Mouse (Mus musculus) CD4-positive, CD25-positive, alpha-beta regulatory T cell, adult 2 months (primary cell): ENCODE results near the gene Cdr2l.
"Not testable (repeated sequence)": the region's sequence is repeated elsewhere in the genome, so short reads cannot be mapped to it uniquely, and the experiment has no call there.

Source experiments
- DNase-seq: peaks from one replicate; pipeline ENCODE4 v3.0.0-alpha.2; 2012; ENCODE audit warnings: low read depth, low spot score

Cdr2l gene

GRCm38 (mm10) chr11:115371354-115371753 is 10.4 kb upstream of the Cdr2l start:
- DNase-seq, result no peak

- no peak for DNase-seq
Measured at GRCm38 (mm10) chr11:115372015-115372414, 9.7 kb upstream of the Cdr2l start.

DNA sequence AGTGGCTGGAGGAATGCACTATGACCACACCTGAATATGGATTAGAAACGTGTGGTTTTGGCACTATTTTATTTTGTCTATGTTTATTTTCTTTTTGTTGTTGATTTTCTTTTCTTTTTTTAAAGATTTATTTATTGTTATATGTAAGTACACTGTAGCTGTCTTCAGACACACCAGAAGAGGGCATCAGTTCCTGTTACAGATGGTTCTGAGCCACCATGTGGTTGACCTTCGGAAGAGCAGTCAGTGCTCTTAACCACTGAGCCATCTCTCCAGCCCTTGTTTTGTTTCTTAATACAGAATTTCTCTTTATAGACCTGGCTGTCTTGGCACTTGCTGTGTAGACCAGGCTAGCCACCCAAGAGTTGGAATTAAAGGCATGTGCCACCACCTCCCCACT is 9.0 kb upstream of the Cdr2l start:
- DNase-seq, result no peak

DNA sequence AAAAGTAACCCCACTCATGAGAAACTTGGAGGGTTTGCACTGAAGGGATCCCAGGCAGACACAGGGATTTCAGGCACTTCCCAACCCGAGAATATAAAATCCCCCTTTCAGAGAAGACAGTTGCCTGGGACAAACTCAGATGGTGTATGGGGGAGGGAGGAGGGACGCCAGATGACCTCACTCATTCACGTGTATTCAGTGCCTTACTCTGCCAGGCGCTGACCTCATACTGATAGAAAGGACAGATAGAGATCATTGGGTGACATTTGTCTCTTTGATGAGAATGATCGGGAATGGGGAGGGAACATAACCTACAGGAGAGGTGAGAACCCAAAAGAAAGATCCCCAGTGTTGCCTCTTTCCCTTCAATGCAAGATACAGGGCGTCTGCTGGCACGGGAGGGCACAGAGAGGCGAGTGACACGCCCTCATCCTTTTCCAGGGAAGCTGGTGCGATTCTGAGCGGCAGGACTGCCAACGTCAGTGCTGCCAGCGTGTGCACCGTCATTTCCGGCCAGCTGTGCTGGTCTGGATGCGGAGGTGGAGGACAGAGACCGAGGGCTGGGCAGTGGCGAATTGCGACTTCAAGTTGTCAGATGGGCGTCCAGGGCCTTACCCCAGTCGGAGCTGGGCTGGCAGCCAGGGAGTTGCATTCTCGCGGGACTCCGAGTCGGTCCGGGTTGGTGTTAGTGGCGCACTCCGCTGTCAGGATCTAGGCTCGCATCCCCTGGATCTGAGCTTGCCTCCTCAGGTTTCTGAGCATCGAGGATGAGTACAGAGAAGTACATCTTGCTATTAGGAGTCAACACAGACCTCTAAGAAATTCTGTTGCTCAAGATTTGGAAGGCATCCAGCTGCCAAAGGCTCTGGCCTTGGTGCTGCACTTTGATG is 7.7 kb upstream of the Cdr2l start:
- peak; percentile 26 for DNase-seq

DNA sequence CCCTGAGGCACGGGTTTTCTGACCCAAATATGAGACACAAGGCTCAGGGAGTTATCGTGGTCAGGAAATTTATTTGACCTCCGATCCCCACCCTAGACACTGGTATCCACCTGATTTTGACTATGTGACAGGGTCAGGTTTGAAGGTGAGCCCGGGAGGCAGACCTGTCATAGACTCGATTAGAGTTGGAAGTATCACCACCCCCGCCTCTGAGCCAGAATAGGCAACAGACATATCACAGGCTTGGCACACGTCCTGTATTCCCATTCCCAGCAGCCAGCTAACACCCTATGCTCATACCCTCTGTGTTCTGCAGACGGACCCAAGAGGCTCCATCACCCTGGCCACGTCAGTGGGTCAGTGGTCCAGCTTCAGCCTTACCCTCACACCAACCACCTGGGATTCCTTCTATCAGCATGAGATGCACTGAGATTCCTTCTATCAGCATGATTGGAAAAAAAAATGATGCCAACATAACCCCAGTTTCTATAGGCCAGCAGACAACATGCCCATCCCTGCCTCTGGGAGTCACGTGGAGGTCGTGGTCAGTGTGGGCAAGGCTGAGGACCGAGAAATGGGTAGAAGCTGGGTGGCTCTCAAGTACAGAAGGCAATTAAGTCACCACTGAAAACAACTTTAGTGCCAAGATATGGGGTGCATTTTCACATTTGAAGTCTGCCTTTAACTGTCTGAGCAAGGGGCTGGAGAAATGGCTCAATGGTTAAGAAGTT is 6.9 kb upstream of the Cdr2l start:
- no peak for DNase-seq

DNA sequence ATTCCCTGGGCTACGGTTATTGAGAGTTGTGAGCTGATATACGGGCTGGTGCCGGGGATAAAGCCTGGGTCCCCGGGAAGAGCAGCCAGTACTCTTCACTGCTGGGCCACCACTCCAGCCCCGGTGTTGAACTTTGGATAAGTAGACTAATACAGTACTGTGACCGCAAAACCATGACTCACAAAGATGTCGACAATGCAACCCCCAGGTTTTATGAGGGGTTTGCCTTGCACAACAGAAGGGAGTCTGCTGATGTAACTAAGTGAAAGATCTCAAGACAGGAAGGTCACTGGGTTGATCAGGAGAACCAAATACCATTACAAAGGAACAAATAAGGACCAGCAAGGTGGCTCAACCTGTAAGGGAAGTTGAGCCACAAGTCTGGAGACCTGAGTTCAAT is 5.0 kb upstream of the Cdr2l start:
- no peak for DNase-seq

DNA sequence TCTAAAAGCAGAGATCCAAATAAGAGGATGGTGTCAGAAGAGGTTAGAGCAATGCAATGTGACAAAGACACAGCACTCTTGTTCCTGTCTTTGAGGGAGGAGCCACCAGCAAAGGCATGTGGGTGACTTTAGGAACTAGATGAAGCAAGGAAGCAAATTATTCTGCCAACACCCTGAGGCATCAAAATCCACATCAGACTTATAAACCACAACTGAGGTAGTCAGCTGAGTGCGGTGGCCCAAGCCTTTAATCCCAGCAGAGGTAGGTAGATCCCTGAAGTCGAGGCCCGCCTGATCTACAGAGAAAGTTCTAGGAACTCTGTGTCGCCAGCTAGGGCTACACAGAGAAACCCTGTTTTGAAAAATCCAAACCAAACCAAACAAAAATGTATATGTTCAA is 4.5 kb upstream of the Cdr2l start:
- DNase-seq, result no peak

- no peak for DNase-seq
Measured at GRCm38 (mm10) chr11:115377854-115378253, 3.9 kb upstream of the Cdr2l start.

DNA sequence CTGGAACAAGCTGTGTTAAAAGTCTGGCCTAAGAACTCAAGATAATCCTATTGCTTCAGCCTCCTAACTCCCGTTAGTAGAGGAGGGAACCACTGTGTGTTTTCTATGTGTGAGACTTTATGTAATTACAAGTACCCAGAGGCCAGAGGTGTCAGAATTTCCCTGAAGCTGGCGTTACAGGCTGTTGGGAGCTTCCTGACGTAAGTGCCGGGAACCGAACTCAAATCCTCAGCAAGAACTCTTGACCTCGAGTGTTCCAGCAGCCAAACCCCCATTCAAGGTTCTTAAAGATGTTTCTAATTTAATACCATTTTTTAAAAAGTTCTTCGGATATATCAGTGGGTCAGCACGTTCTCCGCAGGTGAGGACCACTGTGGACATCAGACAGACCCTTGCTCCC is 440 bp upstream of the Cdr2l start:
- DNase-seq, result no peak

- no peak for DNase-seq
Measured at GRCm38 (mm10) chr11:115382891-115383290, 1.2 kb downstream of the Cdr2l start.

GRCm38 (mm10) chr11:115383701-115384474 is 2.2 kb downstream of the Cdr2l start:
- DNase-seq, result no peak

- no peak for DNase-seq
Measured at GRCm38 (mm10) chr11:115384587-115384986, 2.9 kb downstream of the Cdr2l start.

- DNase-seq, result not testable (repeated sequence)
Measured at GRCm38 (mm10) chr11:115386859-115387258, 5.1 kb downstream of the Cdr2l start.

DNA sequence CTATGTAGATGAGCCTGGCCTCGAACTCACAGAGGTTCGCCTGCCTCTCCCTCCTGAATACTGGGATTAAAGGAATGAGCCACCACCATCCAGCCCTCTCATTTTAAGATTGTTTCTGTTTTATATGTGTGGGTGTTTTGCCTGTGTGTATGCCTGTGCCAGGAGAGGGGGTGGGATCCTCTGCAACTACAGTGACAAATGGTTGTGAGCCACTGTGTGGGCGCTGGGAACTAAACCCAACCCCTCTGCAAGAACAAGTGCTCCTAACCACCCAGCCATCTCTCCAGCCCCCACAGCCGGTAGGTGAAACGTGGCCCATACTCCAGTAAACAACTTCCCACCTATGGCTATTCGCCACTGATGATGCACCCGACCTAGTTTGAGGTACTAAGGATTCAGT is 9.6 kb downstream of the Cdr2l start:
- no peak for DNase-seq

- DNase-seq, result peak; percentile 29
Measured at GRCm38 (mm10) chr11:115393721-115394325, 12.1 kb downstream of the Cdr2l start.

DNA sequence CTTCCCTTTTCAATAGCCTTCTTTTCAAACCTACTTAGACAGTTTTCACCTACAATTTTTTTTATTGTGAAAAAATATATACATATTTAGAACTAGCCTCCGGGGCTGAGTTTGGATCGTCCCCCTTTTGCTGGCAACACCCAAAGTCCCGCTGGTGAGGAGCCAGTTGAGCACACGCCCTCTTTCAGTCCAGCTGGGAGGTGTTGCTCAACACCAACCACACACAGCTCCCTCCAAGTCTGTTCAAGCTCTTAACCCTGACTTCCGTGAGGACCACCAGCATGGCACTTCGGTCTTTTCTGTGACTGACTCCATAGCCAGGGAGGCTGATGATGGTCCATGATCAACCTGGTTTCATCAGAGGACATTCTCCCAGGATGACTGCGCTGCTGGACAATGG is 16.4 kb downstream of the Cdr2l start:
- no peak for DNase-seq

DNA sequence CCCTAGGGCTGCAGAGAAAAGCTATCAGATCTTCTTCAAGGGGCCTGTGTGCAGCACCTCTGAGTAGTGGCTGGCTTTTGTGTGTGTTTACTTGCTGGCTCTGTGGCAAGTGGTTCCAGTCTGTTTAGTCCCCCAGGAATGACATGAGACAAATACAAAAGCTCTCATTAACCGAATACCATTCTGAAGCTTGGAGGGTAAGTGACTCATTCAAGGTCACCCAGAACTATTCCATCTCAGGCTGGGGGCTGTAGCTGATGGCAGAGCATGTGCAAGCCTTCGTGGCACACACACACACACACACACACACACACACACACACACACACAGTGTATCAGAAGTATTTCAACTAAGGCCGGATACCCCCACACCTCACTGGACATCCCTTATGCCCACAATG is 18.4 kb downstream of the Cdr2l start:
- no peak for DNase-seq

- DNase-seq, result no peak
Measured at GRCm38 (mm10) chr11:115400630-115401391, 19.1 kb downstream of the Cdr2l start.

DNA sequence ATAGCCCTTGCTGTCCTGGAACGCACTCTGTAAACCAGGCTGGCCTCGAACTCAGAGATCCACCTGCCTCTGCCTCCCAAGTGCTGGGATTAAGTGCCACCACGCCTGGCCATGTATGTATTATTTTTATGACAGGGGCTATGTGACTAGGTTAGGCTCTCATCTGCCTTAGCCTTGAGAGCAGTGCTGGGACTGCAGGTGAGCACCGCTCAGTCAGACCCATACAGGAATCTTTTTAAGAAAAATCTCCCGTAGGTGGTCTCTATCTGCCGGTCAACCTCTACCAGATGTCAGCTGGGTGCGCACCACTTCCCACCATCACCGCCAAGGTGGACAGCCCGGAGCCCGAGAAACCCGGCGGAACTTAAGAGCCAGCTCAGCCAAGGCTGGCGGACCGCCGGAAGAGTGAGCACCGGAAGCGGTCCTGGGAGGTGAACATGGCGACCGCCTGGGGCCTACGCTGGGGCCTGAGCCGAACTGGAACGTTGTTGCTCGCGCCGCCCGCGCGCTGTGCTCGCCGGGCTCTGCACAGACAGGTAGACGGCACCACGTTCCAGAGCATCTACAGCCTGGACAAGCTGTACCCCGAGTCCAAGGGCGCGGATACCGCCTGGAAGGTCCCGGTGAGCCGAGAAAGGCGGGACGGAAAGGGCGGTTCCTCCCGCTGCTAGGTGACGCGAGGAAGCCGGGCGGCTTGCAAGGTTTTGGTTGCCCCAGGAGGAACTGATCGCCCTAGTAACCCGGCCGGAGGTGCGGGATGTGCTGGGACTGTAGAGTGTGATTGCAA is 21.8 kb downstream of the Cdr2l start, which contains the start of gene Mrpl58:
Gene Mrpl58 (plus strand): TSS at position 415 of the 787 bp plus-strand sequence.
- peak; percentile 87 for DNase-seq

- DNase-seq, result no peak
Measured at GRCm38 (mm10) chr11:115405723-115406122, 24.0 kb downstream of the Cdr2l start.
